Mouse (Mus musculus): ENCODE measurements around the gene Spaca3. TPM values are rescaled to one million over a fixed set of nuclear protein-coding genes. Genes with fewer than 3 reads are reported as not detected.

The Spaca3 gene
- not detected in 2 replicates for polyA plus RNA-seq (2015; fragmentation: Nextera tagmentation; extraction: Ambion mirVana)

DNA sequence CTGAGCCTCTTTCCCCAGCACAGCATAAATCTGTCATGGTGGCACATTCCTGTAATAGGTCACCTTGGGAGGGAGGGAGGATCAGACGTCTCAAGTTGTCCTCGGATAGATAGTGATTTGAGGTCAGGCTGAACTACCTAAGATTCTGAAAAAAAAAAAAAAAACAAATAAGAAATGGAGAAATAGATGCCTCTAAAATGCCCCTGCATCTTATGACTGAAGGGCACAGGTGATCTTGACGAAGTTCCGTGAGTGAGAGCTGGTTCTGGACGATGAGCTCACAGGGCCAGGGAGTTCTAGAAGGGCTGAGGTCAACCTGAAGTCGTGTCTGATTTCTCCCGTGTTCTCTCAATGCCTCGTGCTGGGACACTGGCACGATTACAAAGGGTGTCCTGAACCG, at the start of gene Spaca3:
Gene Spaca3, plus strand, starts transcription at position 301 of the 400 bp plus-strand sequence.
- Histone ChIP-seq H3K9ac (no peak within 1 kb of the TSS), H3K4me1 (peaks cover 4% of the 10 kb centered on the region; the same call in 1 of the 2 replicates), H3K27ac (no peak within 1 kb of the TSS), H3K27me3 (replicated peaks) (no peaks in the 10 kb centered on the region), H3K9me3 (no peaks in the 10 kb centered on the region), H3K4me2 (no peak within 1 kb of the TSS), H3K4me3 (no peak within 1 kb of the TSS), H3K36me3 (replicated peaks) (no peaks in the 10 kb centered on the region)
- 72% methylated on average over 10 of the region's 10 CpGs for WGBS
- no peak for ATAC-seq (replicated peaks)

DNA sequence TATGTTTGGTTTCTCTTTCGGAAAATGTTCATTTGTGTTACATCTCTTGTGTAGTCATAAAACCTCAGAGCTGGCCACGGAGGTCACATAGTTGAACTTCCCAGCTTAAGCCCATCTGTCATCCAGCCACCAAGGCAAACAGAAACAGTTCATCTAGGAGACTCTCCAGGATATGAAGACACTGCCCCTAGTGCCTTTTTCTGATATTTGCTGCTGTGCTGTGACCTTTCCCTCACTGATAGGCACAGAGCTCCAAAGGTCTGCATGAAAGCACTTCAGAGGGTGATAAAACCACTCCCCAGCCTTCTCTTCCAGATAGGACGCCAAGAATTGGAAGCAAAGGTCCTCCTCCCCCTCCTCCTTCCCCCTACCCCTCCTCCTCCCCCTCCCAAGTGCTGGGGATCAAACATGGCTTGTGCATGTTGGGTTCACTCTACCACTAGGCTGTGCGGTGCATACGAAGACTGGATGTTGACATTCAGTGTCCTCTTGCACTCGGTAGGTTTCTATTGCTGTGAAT, 49.6 kb upstream of the Spaca3 start:
- H3K4me1 ChIP-seq = peaks cover 15% of the 10 kb centered on the region

DNA sequence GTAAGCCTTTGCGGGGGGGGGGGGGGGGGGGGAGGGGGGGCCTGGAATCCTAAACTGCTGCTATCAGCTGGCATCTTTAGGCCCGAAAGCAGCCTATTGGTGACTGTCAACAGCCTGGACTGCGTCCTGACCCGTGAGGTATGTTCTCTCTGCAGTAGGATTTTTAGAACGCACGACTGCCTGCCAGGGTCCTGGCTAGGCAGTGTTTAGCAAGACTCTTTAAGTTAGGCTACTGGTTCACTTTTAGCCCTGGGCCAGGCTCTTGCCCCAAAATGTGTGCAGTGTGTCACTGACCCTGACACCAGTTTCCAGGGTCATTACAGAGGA, 48.5 kb upstream of the Spaca3 start:
- Histone ChIP-seq H3K36me3 (replicated peaks) (no peaks in the 10 kb centered on the region), H3K27me3 (replicated peaks) (no peaks in the 10 kb centered on the region), H3K9ac (peak overlapping the region; percentile 59; the same call in 1 of the 2 replicates), H3K4me1 (peaks cover 15% of the 10 kb centered on the region), H3K4me2 (peak overlapping the region; percentile 92), H3K9me3 (no peaks in the 10 kb centered on the region), H3K27ac (0 out of 2 replicates have a peak overlapping the region, but pooled peaks have one; percentile 52), H3K4me3 (peak overlapping the region; percentile 52; the same call in 1 of the 2 replicates)
- ATAC-seq (replicated peaks) = peak; percentile 39; the same call in 1 of the 2 replicates
- WGBS = 33% methylated on average over 5 of the region's 6 CpGs

More for the DNA sequence above, 49.6 kb upstream of the Spaca3 start:
- Histone ChIP-seq H3K27me3 (replicated peaks) (no peaks in the 10 kb centered on the region), H3K9me3 (no peaks in the 10 kb centered on the region), H3K27ac (no peak overlapping the region), H3K4me3 (no peak overlapping the region), H3K4me2 (no peak overlapping the region), H3K36me3 (replicated peaks) (no peaks in the 10 kb centered on the region), H3K9ac (no peak overlapping the region)
- ATAC-seq (replicated peaks) = no peak
- WGBS = 74% methylated on average over 6 of the region's 6 CpGs

DNA sequence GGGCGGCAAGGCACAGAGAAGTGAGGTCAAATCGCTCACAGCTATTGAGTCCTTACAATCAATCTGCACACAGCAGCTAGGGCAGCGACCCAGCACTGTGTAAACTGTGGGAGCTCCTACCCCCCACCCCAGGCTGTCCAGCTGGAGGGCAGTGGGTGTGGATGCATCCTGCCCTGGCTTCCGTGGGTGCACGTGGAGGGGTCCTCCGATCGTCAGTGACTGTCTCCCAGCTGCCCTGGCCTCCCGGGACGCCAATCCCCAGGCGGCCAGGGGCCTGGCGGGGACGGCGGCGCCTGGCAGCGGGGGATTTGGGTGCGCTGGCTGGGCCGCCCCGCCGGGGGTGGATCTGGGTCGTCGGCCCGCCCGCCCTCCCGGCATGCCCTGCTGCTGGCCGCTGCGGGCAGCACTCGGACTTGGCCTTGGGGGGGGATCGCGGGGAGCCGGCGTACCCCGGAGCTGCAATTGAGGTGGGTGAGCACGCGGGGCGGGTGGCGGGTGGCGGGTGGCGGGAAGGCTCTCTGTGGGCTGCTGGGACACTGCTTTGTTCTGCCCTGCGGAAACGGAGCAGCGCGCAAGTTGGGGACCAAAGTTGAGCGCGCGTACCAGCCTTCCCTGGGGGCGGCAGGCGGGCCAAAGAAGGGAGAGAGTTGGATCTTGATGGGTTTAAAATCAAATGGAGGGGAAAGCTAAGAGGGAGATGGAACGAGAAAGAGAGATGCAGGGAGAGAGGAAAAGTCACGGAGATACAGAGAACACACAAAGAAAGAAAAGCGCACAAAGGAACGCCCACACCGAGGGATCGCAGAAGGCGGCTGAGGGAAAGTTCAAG, 48.0 kb upstream of the Spaca3 start, which contains the start of gene Tmem98:
Gene Tmem98, plus strand, starts transcription at position 183 of the 829 bp plus-strand sequence.
- H3K27me3 ChIP-seq (replicated peaks) = no peaks in the 10 kb centered on the region
- H3K9ac ChIP-seq = peak within 1 kb of the TSS; percentile 59
- no peaks in the 10 kb centered on the region for H3K9me3 ChIP-seq
- 0 out of 2 replicates have a peak within 1 kb of the TSS, but pooled peaks have one; percentile 52 for H3K27ac ChIP-seq
- WGBS = 1% methylated on average over 51 of the region's 54 CpGs
- H3K4me2 ChIP-seq = peak within 1 kb of the TSS; percentile 92
- H3K36me3 ChIP-seq (replicated peaks) = no peaks in the 10 kb centered on the region
- peak within 1 kb of the TSS; percentile 52 for H3K4me3 ChIP-seq
- peak; percentile 67 for ATAC-seq (replicated peaks)
- H3K4me1 ChIP-seq = peaks cover 15% of the 10 kb centered on the region

DNA sequence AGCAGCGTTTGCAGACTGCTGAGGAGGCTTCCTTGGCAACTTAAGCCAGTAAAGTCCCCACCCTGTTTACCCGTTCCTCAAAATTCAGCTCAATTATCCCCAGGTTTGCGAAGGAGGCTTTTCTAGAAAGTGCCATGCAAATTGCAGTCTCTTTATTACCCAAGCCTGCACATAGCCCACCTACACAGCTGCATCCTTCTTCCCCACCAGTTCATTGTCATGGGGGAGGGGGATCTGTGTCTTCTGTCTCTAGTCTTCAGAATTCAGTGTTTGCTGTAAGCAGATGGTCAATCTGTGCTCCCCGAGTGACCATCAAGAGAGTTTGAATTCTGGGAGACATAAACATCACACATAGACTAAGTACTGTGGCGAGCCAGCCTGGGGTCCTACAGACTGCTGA, 47.0 kb upstream of the Spaca3 start:
- Histone ChIP-seq H3K4me3 (peak overlapping the region; percentile 52), H3K4me2 (peak overlapping the region; percentile 92), H3K4me1 (peaks cover 15% of the 10 kb centered on the region), H3K36me3 (replicated peaks) (no peaks in the 10 kb centered on the region), H3K27me3 (replicated peaks) (no peaks in the 10 kb centered on the region), H3K9me3 (no peaks in the 10 kb centered on the region), H3K9ac (peak overlapping the region; percentile 59; the same call in 1 of the 2 replicates), H3K27ac (no peak overlapping the region)
- ATAC-seq (replicated peaks) = no peak
- WGBS = 22% methylated on average over 5 of the region's 5 CpGs

DNA sequence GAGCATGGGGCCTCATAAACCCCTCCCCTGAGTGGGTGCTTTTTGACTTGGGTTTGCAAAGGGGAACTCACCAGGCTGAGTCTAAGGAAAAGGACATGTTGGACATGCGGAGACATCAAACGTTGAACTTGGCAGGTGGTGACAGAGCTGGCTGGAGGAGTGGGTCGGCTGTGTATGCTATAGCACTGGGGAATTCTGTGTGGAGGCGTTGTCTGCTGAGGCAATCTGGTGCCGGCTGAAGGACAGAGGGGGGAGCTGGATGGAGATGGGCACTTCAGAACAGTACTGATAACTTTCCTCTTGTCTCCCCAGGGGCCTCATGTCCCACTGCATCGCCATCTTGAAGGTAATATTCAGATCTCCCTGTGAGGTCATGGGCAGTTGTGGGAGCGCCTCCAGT, 42.8 kb upstream of the Spaca3 start:
- H3K27ac ChIP-seq = no peak overlapping the region
- no peaks in the 10 kb centered on the region for H3K36me3 ChIP-seq (replicated peaks)
- H3K27me3 ChIP-seq (replicated peaks) = no peaks in the 10 kb centered on the region
- no peak overlapping the region for H3K4me2 ChIP-seq
- 91% methylated on average over 7 of the region's 7 CpGs for WGBS
- H3K9me3 ChIP-seq = no peaks in the 10 kb centered on the region
- H3K9ac ChIP-seq = no peak overlapping the region
- H3K4me3 ChIP-seq = no peak overlapping the region
- H3K4me1 ChIP-seq = peaks cover 20% of the 10 kb centered on the region
- ATAC-seq (replicated peaks) = no peak

DNA sequence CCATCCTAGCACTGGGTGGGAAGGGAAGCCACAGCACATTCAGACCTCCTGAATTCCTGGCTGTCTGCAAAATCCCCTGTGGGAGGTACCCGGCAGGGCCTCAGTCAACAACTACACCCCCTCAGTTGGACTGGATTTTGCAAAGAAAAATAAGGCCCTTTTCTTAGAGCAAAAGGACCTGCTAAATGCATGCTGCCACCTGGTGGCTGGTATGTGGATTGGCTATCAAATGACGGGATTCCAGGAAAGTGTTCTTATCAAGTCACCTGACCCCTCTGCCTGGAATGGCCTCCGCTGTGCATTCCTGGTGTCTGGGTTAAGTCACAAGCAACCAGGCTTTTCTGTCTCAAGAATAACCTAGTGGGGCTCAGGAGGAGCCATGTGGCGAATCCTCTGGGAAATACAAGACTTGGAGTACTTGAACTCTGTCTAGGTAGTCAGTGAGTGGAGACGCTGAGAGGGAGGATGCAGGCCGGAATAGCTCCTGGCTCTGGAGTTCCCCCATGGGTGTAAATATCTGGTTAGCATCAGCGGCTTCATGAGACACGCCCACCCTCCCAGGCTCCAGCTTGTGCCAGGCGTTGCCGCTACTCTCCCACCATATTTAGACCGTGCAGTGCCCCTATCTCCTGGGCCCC, 40.0 kb upstream of the Spaca3 start:
- no peak overlapping the region for H3K4me2 ChIP-seq
- H3K27me3 ChIP-seq (replicated peaks) = no peaks in the 10 kb centered on the region
- ATAC-seq (replicated peaks) = peak; percentile 33; the same call in 1 of the 2 replicates
- no peak overlapping the region for H3K4me3 ChIP-seq
- no peak overlapping the region for H3K27ac ChIP-seq
- no peak overlapping the region for H3K9ac ChIP-seq
- H3K36me3 ChIP-seq (replicated peaks) = no peaks in the 10 kb centered on the region
- no peaks in the 10 kb centered on the region for H3K9me3 ChIP-seq
- peaks cover 14% of the 10 kb centered on the region for H3K4me1 ChIP-seq
- WGBS = 48% methylated on average over 11 of the region's 11 CpGs

DNA sequence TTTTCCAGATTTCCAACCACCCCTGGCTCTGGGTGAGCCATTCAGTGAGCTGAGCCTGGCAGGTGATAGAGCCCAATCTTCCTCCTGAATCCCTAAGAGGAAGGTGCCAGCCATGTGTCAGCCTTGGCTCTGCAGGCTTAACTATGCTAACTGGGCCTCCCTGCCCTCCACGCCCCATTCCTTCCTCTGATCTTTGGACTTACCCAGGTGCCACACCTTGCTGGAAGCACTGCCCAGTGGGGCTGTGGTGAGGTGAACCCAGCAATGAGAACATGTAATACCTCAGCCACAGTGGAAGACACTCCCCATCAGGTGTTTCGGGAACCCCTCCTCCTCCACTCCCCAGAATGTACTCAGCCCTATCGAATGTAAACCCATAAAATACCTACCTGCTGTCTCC, 38.1 kb upstream of the Spaca3 start:
- Histone ChIP-seq H3K9ac (no peak overlapping the region), H3K36me3 (replicated peaks) (no peaks in the 10 kb centered on the region), H3K27ac (no peak overlapping the region), H3K4me3 (no peak overlapping the region), H3K9me3 (no peaks in the 10 kb centered on the region), H3K27me3 (replicated peaks) (no peaks in the 10 kb centered on the region), H3K4me2 (no peak overlapping the region), H3K4me1 (peaks cover 14% of the 10 kb centered on the region)
- 88% methylated on average over 3 of the region's 3 CpGs for WGBS
- no peak for ATAC-seq (replicated peaks)

DNA sequence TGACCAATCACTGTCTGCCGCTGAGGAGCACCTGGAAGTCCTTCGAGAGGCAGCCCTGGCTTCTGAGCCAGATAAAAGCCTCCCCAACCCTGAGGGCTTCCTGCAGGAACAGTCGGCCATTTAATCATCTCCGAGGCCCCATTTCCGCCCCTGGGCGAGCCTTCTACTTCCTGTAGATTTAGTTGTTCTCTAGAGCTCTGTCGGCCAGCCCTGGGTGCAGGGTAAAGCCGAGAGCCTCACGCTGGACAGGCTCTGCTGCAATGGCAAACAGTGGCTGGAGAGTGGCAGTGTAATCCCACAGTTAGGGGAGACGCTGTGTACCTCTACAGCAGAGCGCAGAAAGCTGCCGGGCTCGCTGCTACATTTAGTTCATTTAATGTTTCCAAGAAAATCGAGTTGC, 36.9 kb upstream of the Spaca3 start:
- Histone ChIP-seq H3K27me3 (replicated peaks) (no peaks in the 10 kb centered on the region), H3K36me3 (replicated peaks) (no peaks in the 10 kb centered on the region), H3K9ac (no peak overlapping the region), H3K4me2 (no peak overlapping the region), H3K4me1 (peaks cover 14% of the 10 kb centered on the region), H3K9me3 (no peaks in the 10 kb centered on the region), H3K4me3 (no peak overlapping the region), H3K27ac (no peak overlapping the region)
- WGBS = 51% methylated on average over 14 of the region's 14 CpGs
- 0 out of 2 replicates have a peak, but pooled peaks have one; percentile 52 for ATAC-seq (replicated peaks)

DNA sequence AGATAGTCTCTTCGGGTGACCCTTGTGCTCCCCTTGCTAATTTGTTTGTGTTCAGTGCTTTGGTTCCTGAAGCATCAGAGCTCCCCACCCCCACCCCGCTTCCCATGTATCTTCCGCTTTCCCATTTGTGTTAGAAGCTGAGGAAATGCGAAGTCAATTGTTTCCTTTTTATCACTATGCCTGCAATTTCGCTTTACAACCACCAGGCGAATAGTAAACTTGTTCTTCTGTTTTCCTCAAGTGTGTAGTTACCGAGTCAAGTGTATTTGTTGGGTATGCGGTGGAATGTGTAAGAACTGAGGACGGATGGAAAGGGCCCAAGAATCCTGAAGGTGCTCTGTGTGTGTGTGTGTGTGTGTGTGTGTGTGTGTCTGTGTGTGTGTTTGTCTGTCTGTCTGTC, 36.4 kb upstream of the Spaca3 start:
- H3K27me3 ChIP-seq (replicated peaks) = no peaks in the 10 kb centered on the region
- no peak overlapping the region for H3K9ac ChIP-seq
- H3K9me3 ChIP-seq = no peaks in the 10 kb centered on the region
- no peaks in the 10 kb centered on the region for H3K36me3 ChIP-seq (replicated peaks)
- no peak overlapping the region for H3K4me2 ChIP-seq
- no peak overlapping the region for H3K4me3 ChIP-seq
- peaks cover 14% of the 10 kb centered on the region for H3K4me1 ChIP-seq
- no peak overlapping the region for H3K27ac ChIP-seq
- no peak for ATAC-seq (replicated peaks)
- 87% methylated on average over 9 of the region's 9 CpGs for WGBS

DNA sequence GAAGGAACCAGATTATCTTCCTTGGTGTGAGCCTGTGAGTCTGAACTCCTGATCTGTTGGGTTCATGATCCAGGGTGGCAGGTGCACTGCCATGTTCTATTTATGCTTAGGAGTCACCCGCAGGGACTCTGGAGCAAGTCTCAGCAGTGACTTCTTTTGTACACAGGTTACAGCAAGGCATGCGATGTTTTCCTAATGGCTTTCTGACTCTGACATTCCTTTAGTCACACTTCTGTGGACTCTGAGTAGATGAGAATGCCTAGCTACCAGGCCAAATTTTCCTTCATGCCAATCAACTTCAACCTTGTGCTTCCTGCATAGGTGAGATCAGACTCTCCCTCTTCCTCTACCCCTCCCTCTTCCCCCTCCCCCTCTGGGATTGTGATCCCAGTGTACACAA, 22.8 kb upstream of the Spaca3 start:
- H3K9me3 ChIP-seq = no peaks in the 10 kb centered on the region
- ATAC-seq (replicated peaks) = no peak
- 70% methylated on average over 2 of the region's 2 CpGs for whole genome bisulfite sequencing

DNA sequence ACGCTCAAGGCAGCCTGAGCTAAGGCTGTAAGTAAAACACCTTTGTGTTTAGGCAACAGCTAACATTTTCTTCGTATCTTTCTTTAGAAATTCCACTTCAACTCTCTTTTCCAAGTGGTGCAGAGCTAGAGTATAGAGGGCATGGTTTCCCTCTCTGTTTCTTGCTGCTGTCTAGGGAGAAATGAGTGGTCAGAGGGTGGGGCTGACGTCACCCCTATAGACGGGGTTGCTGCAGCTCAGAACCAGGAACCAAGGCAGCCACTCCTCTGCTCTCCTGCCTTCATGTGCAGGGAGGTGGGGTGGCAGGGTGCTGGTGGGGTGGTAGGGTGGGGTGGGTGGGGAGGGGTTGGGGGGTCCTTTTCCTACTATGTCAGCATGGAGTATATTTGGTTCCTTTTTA, 22.3 kb upstream of the Spaca3 start:
- no peaks in the 10 kb centered on the region for H3K36me3 ChIP-seq (replicated peaks)
- no peak overlapping the region for H3K4me2 ChIP-seq
- no peak overlapping the region for H3K9ac ChIP-seq
- H3K9me3 ChIP-seq = no peaks in the 10 kb centered on the region
- ATAC-seq (replicated peaks) = no peak
- H3K27ac ChIP-seq = no peak overlapping the region
- H3K4me1 ChIP-seq = peaks cover 6% of the 10 kb centered on the region; the same call in 1 of the 2 replicates
- WGBS = 74% methylated on average over 4 of the region's 4 CpGs
- H3K27me3 ChIP-seq (replicated peaks) = no peaks in the 10 kb centered on the region
- no peak overlapping the region for H3K4me3 ChIP-seq

More for the DNA sequence above, 22.8 kb upstream of the Spaca3 start:
- no peak overlapping the region for H3K9ac ChIP-seq
- H3K27me3 ChIP-seq (replicated peaks) = no peaks in the 10 kb centered on the region
- no peak overlapping the region for H3K4me3 ChIP-seq
- no peak overlapping the region for H3K4me2 ChIP-seq
- H3K4me1 ChIP-seq = peaks cover 6% of the 10 kb centered on the region; the same call in 1 of the 2 replicates
- H3K36me3 ChIP-seq (replicated peaks) = no peaks in the 10 kb centered on the region
- no peak overlapping the region for H3K27ac ChIP-seq

All from midbrain, embryonic 15.5 days (tissue).